ENCODE assay signal across 10 mouse cellular contexts in the genomic region with DNA sequence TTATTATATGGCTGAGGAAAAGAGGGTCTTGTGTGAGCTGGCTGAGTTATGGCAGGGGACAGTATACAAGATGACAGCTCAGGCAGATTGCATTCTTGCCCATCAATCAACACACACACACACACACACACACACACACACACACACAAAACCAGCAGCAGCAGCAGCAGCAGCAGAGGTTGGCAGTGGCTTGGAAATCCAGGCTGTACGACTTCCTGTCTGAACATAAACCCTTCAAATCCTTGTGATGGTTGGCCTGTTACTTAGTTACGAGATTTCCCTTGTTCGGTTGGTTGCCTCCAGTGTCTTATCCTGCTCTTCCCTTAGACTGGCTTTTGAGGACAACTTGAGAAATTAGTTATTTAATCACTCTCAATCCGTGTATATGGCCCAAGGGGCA.
DNase-seq lines count a peak whose midpoint lies in the region; ATAC-seq and TF ChIP-seq lines count a peak whose summit lies in the region.
"Had no signal": no experiment of that assay in that cellular context is flagged by ENCODE, and none has a peak within 500 bp of the region (broad histone marks: within the 10 kb centered on the region; RNA-seq: fewer than 3 reads in every experiment).

No protein-coding gene starts in this region.

- no peaks in the 10 kb centered on the region for H3K36me3 ChIP-seq in intestine, embryonic 14.5 days (ENCODE audit: control insufficient read depth, insufficient read depth, low read length)
- H3K36me3 ChIP-seq in intestine, postnatal 0 days (ENCODE audit: control insufficient read depth, insufficient read depth): no peaks in the 10 kb centered on the region
- no peaks in the 10 kb centered on the region for H3K36me3 ChIP-seq in midbrain, postnatal 0 days (ENCODE audit: insufficient read depth, low read length)
- H3K36me3 ChIP-seq in midbrain, embryonic 15.5 days (replicated peaks): no peaks in the 10 kb centered on the region

- peak overlapping the region; percentile 74; the same call in 1 of the 2 replicates for H3K27ac ChIP-seq in intestine, embryonic 14.5 days (ENCODE audit: low read depth)
- no peak overlapping the region for H3K27ac ChIP-seq in intestine, postnatal 0 days (ENCODE audit: low read depth, low read length)
- H3K27ac ChIP-seq in midbrain, postnatal 0 days (ENCODE audit: low read depth, low read length): no peak overlapping the region
- no peak overlapping the region for H3K27ac ChIP-seq in midbrain, embryonic 15.5 days

- H3K4me1 ChIP-seq in intestine, embryonic 14.5 days (replicated peaks; ENCODE audit: control insufficient read depth, insufficient read depth, low read length): peaks cover 24% of the 10 kb centered on the region
- no peaks in the 10 kb centered on the region for H3K4me1 ChIP-seq in intestine, postnatal 0 days (replicated peaks; ENCODE audit: control insufficient read depth, insufficient read depth, low read length)
- H3K4me1 ChIP-seq in midbrain, postnatal 0 days (ENCODE audit: insufficient read depth, low read length): peaks cover 4% of the 10 kb centered on the region; the same call in 1 of the 2 replicates
- H3K4me1 ChIP-seq in midbrain, embryonic 15.5 days: peaks cover 32% of the 10 kb centered on the region

- H3K4me3 ChIP-seq in intestine, embryonic 14.5 days (ENCODE audit: low read depth, low read length): no peak overlapping the region
- H3K4me3 ChIP-seq in intestine, postnatal 0 days (ENCODE audit: low read depth, low read length): no peak overlapping the region
- H3K4me3 ChIP-seq in midbrain, postnatal 0 days (ENCODE audit: low read depth, low read length): no peak overlapping the region
- H3K4me3 ChIP-seq in midbrain, embryonic 15.5 days: no peak overlapping the region
- H3K4me3 ChIP-seq: erythroblast, embryonic 14.5 days had no signal

- 23% methylated on average over 4 of the region's 4 CpGs for WGBS in intestine, embryonic 14.5 days
- 49% methylated on average over 4 of the region's 4 CpGs for WGBS in intestine, postnatal 0 days
- WGBS in midbrain, postnatal 0 days: 30% methylated on average over 4 of the region's 4 CpGs
- 25% methylated on average over 4 of the region's 4 CpGs for WGBS in midbrain, embryonic 15.5 days

- no peaks in the 10 kb centered on the region for H3K9me3 ChIP-seq in intestine, embryonic 14.5 days (ENCODE audit: control insufficient read depth, low read length)
- H3K9me3 ChIP-seq in intestine, postnatal 0 days (ENCODE audit: control insufficient read depth): no peaks in the 10 kb centered on the region
- no peaks in the 10 kb centered on the region for H3K9me3 ChIP-seq in midbrain, postnatal 0 days (ENCODE audit: low read length)
- no peaks in the 10 kb centered on the region for H3K9me3 ChIP-seq in midbrain, embryonic 15.5 days

- peak; percentile 34 for DNase-seq in embryo, embryonic 10.5 days (ENCODE audit: low spot score)
- no peak for DNase-seq in embryo, embryonic 9.5 days (ENCODE audit: extremely low spot score)
- DNase-seq in intestine, embryonic 14.5 days (ENCODE audit: low spot score): no peak
- peak; percentile 30 for DNase-seq in midbrain, postnatal 0 days (ENCODE audit: low spot score)
- DNase-seq in urinary bladder, postnatal 10 days (ENCODE audit: low spot score): no peak
- DNase-seq in spleen, adult 18-20 months: no peak
- DNase-seq: cerebellum, adult 8-10 months had no signal

- no peak for TF ChIP-seq CTCF in intestine, postnatal 0 days (IDR thresholded peaks at IDR 0.05; ENCODE audit: low read depth)
- no peak for TF ChIP-seq CTCF in midbrain, postnatal 0 days (IDR thresholded peaks at IDR 0.05)

- H3K27me3 ChIP-seq in intestine, embryonic 14.5 days (replicated peaks; ENCODE audit: control insufficient read depth, insufficient read depth, low read length): no peaks in the 10 kb centered on the region
- H3K27me3 ChIP-seq in intestine, postnatal 0 days (replicated peaks; ENCODE audit: control insufficient read depth, insufficient read depth, low read length): no peaks in the 10 kb centered on the region
- no peaks in the 10 kb centered on the region for H3K27me3 ChIP-seq in midbrain, postnatal 0 days (ENCODE audit: insufficient read depth, low read length)
- H3K27me3 ChIP-seq in midbrain, embryonic 15.5 days (replicated peaks): no peaks in the 10 kb centered on the region

- no peak overlapping the region for H3K9ac ChIP-seq in intestine, embryonic 14.5 days (ENCODE audit: low read length)
- H3K9ac ChIP-seq in intestine, postnatal 0 days (ENCODE audit: low read depth, low read length): no peak overlapping the region
- H3K9ac ChIP-seq in midbrain, postnatal 0 days (replicated peaks; ENCODE audit: low read length, poor library complexity, severe bottlenecking): no peak overlapping the region
- no peak overlapping the region for H3K9ac ChIP-seq in midbrain, embryonic 15.5 days

- ATAC-seq in intestine, embryonic 14.5 days (replicated peaks; ENCODE audit: low FRiP score, low TSS enrichment, low read depth): peak; percentile 21
- no peak for ATAC-seq in intestine, postnatal 0 days
- ATAC-seq in midbrain, postnatal 0 days (ENCODE audit: low FRiP score): no peak
- ATAC-seq in midbrain, embryonic 15.5 days (replicated peaks): no peak

- H3K4me2 ChIP-seq in intestine, embryonic 14.5 days (ENCODE audit: low read length): peak overlapping the region; percentile 20; the same call in 1 of the 2 replicates
- H3K4me2 ChIP-seq in intestine, postnatal 0 days (replicated peaks; ENCODE audit: low read depth): no peak overlapping the region
- no peak overlapping the region for H3K4me2 ChIP-seq in midbrain, postnatal 0 days (ENCODE audit: low read depth, low read length, poor library complexity, severe bottlenecking)
- H3K4me2 ChIP-seq in midbrain, embryonic 15.5 days: no peak overlapping the region

Comparison
In these comparisons a context has a peak if more than half of its experiments do, and no peak if none do; other contexts are left out.
1. DNase-seq: peak in embryo, embryonic 10.5 days (single experiment) and midbrain, postnatal 0 days (single experiment); none in embryo, embryonic 9.5 days (single experiment), intestine, embryonic 14.5 days (single experiment), urinary bladder, postnatal 10 days (single experiment) and spleen, adult 18-20 months (0 of 2).